Mouse (Mus musculus): ENCODE measurements around the gene 7530416G11Rik. TPM values are rescaled to one million over a fixed set of nuclear protein-coding genes. Genes with fewer than 3 reads are reported as not detected.
A peak's percentile ranks its signal among the peaks of the same experiment; 100 is the strongest.

7530416G11Rik gene
- polyA plus RNA-seq, 1 experiment from 2014 or later, result not detected

DNA sequence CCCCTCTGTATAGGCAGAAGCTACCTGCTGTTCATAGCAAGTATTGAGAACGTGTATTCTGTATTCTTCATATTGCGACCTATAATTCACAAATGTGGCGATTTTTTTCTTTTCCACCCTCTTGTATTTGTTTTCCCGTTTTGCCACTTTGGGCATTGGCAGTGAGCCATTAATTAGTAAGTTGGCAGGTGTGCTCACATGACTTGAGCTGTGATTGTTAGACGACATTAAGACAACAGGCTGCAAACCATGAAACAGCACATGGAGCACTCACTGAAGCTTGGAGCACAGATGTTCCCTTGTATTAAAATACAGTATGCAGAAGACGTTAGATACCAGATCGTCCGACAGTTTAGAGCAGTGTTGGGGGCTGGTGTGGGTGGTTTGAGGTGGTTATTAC lies 46.1 kb downstream of the 7530416G11Rik start:
- Histone ChIP-seq H3K36me3 (replicated peaks; ENCODE audit: control insufficient read depth, insufficient read depth) (peaks cover 5% of the 10 kb centered on the region; the same call in 1 of the 2 replicates), H3K27ac (peak overlapping the region; percentile 81), H3K9me3 (ENCODE audit: control insufficient read depth, low read length) (no peaks in the 10 kb centered on the region), H3K4me3 (replicated peaks; ENCODE audit: low read length) (no peak overlapping the region), H3K9ac (no peak overlapping the region), H3K4me1 (replicated peaks; ENCODE audit: control insufficient read depth, insufficient read depth, low read length) (peaks cover 61% of the 10 kb centered on the region), H3K27me3 (ENCODE audit: control insufficient read depth, insufficient read depth, low read length) (no peaks in the 10 kb centered on the region), H3K4me2 (replicated peaks) (no peak overlapping the region)
- no peak for DNase-seq (ENCODE audit: low spot score)
- 42% methylated on average over 8 of the region's 8 CpGs for WGBS
- 0 out of 2 replicates have a peak, but pooled peaks have one; percentile 18 for ATAC-seq (ENCODE audit: low FRiP score)

DNA sequence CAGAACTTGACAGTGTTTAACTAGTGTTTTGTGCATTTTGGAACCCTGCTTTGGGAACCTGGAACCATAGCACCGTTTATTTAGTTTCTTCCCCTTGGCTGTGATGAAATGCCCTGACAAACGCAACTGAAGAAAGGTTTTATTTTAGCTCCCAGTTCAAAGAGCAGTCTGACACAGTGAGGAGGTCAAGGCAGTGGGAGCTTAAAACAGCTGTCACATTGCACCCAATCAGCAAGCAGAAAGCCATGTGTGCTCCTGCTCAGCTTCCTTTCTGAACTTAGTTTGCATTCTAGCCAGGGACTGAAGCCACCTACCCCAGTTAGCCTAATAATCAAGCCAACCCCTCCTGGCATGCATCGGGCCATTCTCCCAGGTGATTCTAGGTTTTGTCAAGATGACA lies 56.4 kb downstream of the 7530416G11Rik start:
- H3K9ac ChIP-seq, result no peak overlapping the region
- no peaks in the 10 kb centered on the region for H3K4me1 ChIP-seq (replicated peaks; ENCODE audit: control insufficient read depth, insufficient read depth, low read length)
- no peak overlapping the region for H3K27ac ChIP-seq
- WGBS, result 79% methylated on average over 3 of the region's 3 CpGs
- no peak for ATAC-seq (ENCODE audit: low FRiP score)
- no peak overlapping the region for H3K4me3 ChIP-seq (replicated peaks; ENCODE audit: low read length)
- no peaks in the 10 kb centered on the region for H3K27me3 ChIP-seq (ENCODE audit: control insufficient read depth, insufficient read depth, low read length)
- no peaks in the 10 kb centered on the region for H3K9me3 ChIP-seq (ENCODE audit: control insufficient read depth, low read length)
- DNase-seq (ENCODE audit: low spot score), result no peak
- H3K4me2 ChIP-seq (replicated peaks), result no peak overlapping the region
- H3K36me3 ChIP-seq (replicated peaks; ENCODE audit: control insufficient read depth, insufficient read depth), result peaks cover 25% of the 10 kb centered on the region

Other genes starting within 250 kb of the 7530416G11Rik start
- gene Atxn10, start 167.0 kb downstream of the 7530416G11Rik start, polyA plus RNA-seq (2014; fragmentation: Nextera tagmentation; extraction: Ambion mirVana), result 534 and 568 TPM in 2 replicates
- 28.1 and 30.8 TPM in 2 replicates for gene Wnt7b, start 79.2 kb upstream of the 7530416G11Rik start, polyA plus RNA-seq (2014; fragmentation: Nextera tagmentation; extraction: Ambion mirVana)
- 1.2 and 1.6 TPM in 2 replicates for gene Ppara, start 231.8 kb upstream of the 7530416G11Rik start, polyA plus RNA-seq (2014; fragmentation: Nextera tagmentation; extraction: Ambion mirVana)

Measured in hindbrain, embryonic 14.5 days (tissue).